Mouse (Mus musculus) testis, postnatal 10 days (tissue): ENCODE results near the gene Bco1.

Source experiments
- DNase-seq: peaks from one replicate; pipeline ENCODE4 v3.0.0; 2021; ENCODE audit warnings: low spot score

Gene Bco1

GRCm38 (mm10) chr8:117095647-117096046 is at the start of gene Bco1:
TSS of gene Bco1 (plus strand) at chr8:117095854.
- DNase-seq, result no peak

- DNase-seq, result no peak
These were observed 46.2 kb upstream of the Bco1 start for GRCm38 (mm10) chr8:117049444-117049843.

- DNase-seq, result no peak
These were observed 44.9 kb upstream of the Bco1 start for GRCm38 (mm10) chr8:117050763-117051162.

- no peak for DNase-seq
These were observed 44.3 kb upstream of the Bco1 start for GRCm38 (mm10) chr8:117051316-117051715.

GRCm38 (mm10) chr8:117053135-117054079 is 42.2 kb upstream of the Bco1 start:
- DNase-seq, result peak; percentile 70

GRCm38 (mm10) chr8:117054146-117054545 is 41.5 kb upstream of the Bco1 start:
- no peak for DNase-seq

GRCm38 (mm10) chr8:117055097-117055496 is 40.6 kb upstream of the Bco1 start:
- no peak for DNase-seq

GRCm38 (mm10) chr8:117059021-117059420 is 36.6 kb upstream of the Bco1 start:
- no peak for DNase-seq

GRCm38 (mm10) chr8:117060306-117060705 is 35.3 kb upstream of the Bco1 start:
- DNase-seq, result no peak

DNA sequence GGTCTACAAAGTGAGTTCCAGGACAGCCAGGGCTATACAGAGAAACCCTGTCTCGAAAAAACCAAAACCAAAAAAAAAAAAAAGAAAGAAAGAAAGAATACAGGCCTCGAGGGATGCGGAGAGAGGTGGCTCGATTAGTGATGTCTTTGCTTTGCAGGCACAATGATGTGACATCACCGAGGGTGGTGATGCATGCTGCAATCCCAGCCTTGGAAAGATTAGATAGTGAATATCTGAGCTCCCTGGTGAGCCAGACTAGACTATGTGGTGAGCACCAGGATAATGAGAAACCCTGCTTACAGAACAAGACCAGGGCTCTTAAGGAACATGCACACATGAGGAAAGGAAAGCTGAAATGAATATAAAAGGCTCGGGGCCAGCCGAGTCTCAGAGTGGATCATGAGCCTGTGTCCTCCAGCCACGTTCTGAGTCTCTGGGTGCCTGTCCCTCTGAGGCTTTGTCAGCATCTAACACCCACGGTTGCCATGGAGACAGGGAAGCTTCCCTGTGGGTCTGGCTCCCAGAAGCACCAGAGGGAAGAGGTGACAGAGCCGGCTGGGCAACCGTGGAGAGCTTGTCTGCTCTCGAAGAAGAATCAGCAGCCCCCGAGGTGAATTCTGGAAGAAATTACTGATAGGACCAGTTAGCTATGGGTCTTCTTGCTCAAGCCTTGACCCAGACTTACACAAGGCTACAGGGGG is 34.3 kb upstream of the Bco1 start:
- DNase-seq, result no peak

GRCm38 (mm10) chr8:117066955-117067354 is 28.7 kb upstream of the Bco1 start:
- DNase-seq, result no peak

DNA sequence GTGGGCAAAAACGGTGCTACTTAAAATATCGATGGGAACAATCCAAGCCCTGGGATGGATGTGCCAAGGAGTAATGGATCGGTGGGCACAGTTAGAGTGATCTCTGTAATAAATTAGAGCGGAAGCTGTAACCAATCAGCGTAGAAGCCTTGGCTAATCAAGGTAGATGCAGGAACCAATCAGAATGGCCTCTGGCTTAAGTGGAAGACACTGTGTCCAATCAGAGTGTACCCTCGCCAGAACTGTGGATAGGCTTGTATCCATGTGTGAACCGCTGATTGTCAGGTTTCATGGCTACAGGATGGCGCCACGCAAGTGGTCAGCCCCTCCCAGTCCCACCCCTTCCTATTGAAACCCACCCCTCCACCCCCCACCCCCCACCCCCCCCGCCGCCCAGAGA is 28.3 kb upstream of the Bco1 start:
- no peak for DNase-seq

GRCm38 (mm10) chr8:117068294-117068693 is 27.4 kb upstream of the Bco1 start:
- DNase-seq, result no peak

DNA sequence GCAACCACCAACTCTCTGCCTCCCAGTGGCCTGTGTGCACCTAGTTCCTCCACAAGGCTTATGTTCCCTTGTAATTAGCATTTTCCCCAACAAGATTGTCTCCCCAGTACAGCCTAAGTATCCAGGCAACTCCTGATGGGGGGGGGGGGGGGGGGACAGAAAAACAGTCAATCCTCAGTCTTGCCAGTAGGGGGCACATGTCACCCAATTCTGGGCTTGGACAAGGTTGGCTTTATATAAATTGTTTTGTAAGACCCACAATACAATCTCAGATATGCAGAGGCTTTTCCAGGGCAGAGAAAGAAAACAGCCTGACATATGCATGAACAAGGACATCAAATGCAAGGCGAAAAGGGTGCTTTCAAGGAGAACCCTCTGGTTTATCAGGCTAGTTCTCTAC is 25.9 kb upstream of the Bco1 start:
- no peak for DNase-seq

- no peak for DNase-seq
These were observed 21.1 kb upstream of the Bco1 start for GRCm38 (mm10) chr8:117074350-117075182.

- DNase-seq, result no peak
These were observed 17.2 kb upstream of the Bco1 start for GRCm38 (mm10) chr8:117078367-117078926.

- no peak for DNase-seq
These were observed 16.0 kb upstream of the Bco1 start for GRCm38 (mm10) chr8:117079652-117080051.

DNA sequence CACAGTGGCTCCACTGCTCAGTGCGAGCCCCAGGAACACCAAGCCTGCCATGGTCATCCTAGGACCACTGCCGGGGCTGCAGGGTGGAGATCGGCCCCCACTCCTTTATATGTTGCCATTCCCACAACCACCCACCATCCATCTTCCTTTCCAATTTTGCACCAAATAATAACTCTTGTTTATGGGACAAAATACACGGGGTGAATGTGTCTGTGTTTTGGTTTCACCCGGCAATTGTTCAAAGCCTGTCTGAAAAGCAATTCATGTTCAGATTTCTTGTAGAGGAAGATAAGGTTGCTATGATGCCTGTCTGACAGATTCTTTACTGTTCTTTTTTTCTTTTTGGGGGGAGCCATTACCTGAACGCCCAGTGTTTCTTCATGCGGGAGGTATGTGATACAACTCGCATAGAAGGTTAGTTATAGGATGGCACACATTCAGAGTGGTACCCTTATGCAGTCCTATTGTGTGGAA is 13.2 kb upstream of the Bco1 start, which contains the start of gene Pkd1l2:
Gene Pkd1l2, minus strand, starts transcription at position 51 of the 474 bp plus-strand sequence.
- DNase-seq, result no peak

GRCm38 (mm10) chr8:117082947-117083559 is 12.6 kb upstream of the Bco1 start:
- no peak for DNase-seq

DNA sequence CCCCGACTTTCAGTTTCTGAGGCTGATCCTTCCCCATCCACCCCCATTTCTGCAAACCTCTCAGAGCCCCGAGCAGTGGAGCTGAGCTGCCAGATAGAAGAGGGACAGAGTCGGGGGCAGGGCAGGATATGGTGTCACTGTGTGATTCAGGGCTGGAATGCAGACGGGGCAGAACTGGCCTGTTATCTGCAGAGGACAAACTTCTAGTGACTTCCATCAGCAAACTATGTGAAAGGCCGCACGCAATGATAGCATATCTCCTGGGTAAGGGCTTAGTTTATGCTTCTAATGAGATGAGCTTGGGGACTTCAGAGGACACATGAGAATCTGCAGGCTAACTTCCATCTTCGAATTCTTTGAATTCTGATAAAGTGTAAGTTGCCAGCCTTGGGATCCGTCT is 10.1 kb upstream of the Bco1 start:
- DNase-seq, result no peak

DNA sequence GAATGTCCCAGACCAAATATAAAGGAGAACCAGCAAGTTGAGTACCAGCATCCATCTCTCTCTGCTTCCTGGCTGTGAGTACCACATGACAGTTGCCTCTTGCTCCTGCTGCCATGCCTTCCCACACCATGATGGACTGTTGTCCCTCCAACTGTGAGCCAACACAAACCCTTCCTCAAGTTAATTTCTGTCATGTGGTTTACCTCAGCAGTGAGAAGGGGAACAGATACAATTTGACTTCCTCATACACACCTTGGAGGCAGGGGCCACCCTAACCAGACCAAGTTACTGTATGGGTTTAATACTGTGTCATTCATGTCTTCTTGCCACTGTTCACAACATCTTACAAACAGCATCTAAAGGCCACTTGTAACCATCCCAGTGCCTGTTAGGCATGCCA is 8.6 kb upstream of the Bco1 start:
- no peak for DNase-seq
